Mouse (Mus musculus) embryonic stem cell, embryonic (primary cell): ENCODE data around the gene Clba1.

Experiments
- CTCF ChIA-PET, 4 experiments: fragments of 300-600 bp in 2 of 4; fragments of 350-600 bp in 2 of 4; sonication (Branson Sonifier 250); formaldehyde crosslinking; loops; one replicate each; lab custom pipeline; 2022; ENCODE audit warnings: inconsistent platforms in 2 of 4; lab: Charles Lee
- POLR2A ChIA-PET, 4 experiments: fragments of 300-600 bp in 2 of 4; fragments of 350-600 bp in 2 of 4; sonication (Branson Sonifier 250); formaldehyde crosslinking; loops; one replicate each; lab custom pipeline; 2022; ENCODE audit warnings: antibody characterized with exemption in 4 of 4, inconsistent platforms in 1 of 4; lab: Charles Lee

Clba1 gene

GRCm38 (mm10) chr12:112864804-112865203 lies 56.1 kb downstream of the Clba1 start:
- POLR2A ChIA-PET: interaction anchor here in 2 of 4 experiments (0.7 to 2.2 kb wide), 3 partner anchors 11 to 346 kb away, joined by 3 to 8 read pairs (median 4); no protein-coding TSS in a partner anchor
- CTCF ChIA-PET: interaction anchor here in 3 of 4 experiments (0.6 to 1.6 kb wide), 4 partner anchors 9 to 118 kb away, joined by 3 to 4 read pairs (median 4); no protein-coding TSS in a partner anchor
